Mouse (Mus musculus) lung, embryonic 15.5 days (tissue): ENCODE results near the gene Acp2. TPM values are rescaled to one million over a fixed set of nuclear protein-coding genes. Genes with fewer than 3 reads are reported as not detected.
A peak's percentile ranks its signal among the peaks of the same experiment; 100 is the strongest.
"Not testable (repeated sequence)": the region's sequence is repeated elsewhere in the genome, so short reads cannot be mapped to it uniquely, and the experiment has no call there.

Experiments used
- ATAC-seq: fragments of 200-750 bp; cut with Nextera tagmentation; 2 replicates; pipeline ENCODE4 v1.8.0; 2017; ENCODE audit warnings: moderate number of reproducible peaks, borderline replicate concordance; ENCODE audit not compliant: low FRiP score, low TSS enrichment; ENCODE audit errors: extremely low read depth
- H3K27ac ChIP-seq: fragments of 300-500 bp; sonication (generic); 2 replicates; pipeline ENCODE4 v1.5.1; 2015; ENCODE audit warnings: moderate library complexity, mild to moderate bottlenecking, inconsistent platforms
- H3K27me3 ChIP-seq: fragments of 300-500 bp; sonication (generic); 2 replicates; pipeline ENCODE4 v1.6.1; 2015; ENCODE audit warnings: inconsistent platforms
- H3K36me3 ChIP-seq: fragments of 300-500 bp; sonication (generic); 2 replicates; pipeline ENCODE4 v1.6.1; 2015; ENCODE audit warnings: inconsistent platforms
- H3K4me1 ChIP-seq: fragments of 300-500 bp; sonication (generic); 2 replicates; pipeline ENCODE4 v1.6.1; 2015; ENCODE audit warnings: inconsistent platforms
- H3K4me2 ChIP-seq: fragments of 300-500 bp; sonication (generic); 2 replicates; pipeline ENCODE4 v1.6.1; 2015; ENCODE audit warnings: inconsistent platforms, mild to moderate bottlenecking, moderate library complexity
- H3K4me3 ChIP-seq: fragments of 300-500 bp; sonication (generic); 2 replicates; pipeline ENCODE4 v1.5.1; 2015; ENCODE audit warnings: mild to moderate bottlenecking, inconsistent platforms
- H3K9ac ChIP-seq: fragments of 300-500 bp; sonication (generic); 2 replicates; pipeline ENCODE4 v1.6.1; 2015; ENCODE audit warnings: inconsistent platforms
- H3K9me3 ChIP-seq: fragments of 300-500 bp; sonication (generic); 2 replicates; pipeline ENCODE4 v1.6.1; 2016; ENCODE audit warnings: inconsistent platforms
- WGBS: fragments of 180-500 bp; shearing (Covaris S2); methylation state at CpG from one replicate; pipeline ENCODE4 v1.1.7; 2015; 5-methylcytosine and 5-hydroxymethylcytosine counted together
- polyA plus RNA-seq: library from polyadenylated mRNA; unstranded; fragments of >200 nt; fragmentation: Nextera tagmentation; extraction: Ambion mirVana; gene quantifications from 2 replicates; pipeline ENCODE4 v1.2.1, GENCODE M21; 2015

Gene Acp2
- polyA plus RNA-seq, 1 experiment from 2014 or later: 30.6 TPM

GRCm38 (mm10) chr2:91196577-91197001, 6.1 kb upstream of the Acp2 start:
- 49% methylated on average over 3 of the region's 3 CpGs for WGBS
- no peak for ATAC-seq
- H3K27ac ChIP-seq: peak overlapping the region; percentile 61
- no peak overlapping the region for H3K9ac ChIP-seq
- peaks cover 18% of the 10 kb centered on the region for H3K4me1 ChIP-seq
- no peaks in the 10 kb centered on the region for H3K9me3 ChIP-seq
- H3K4me3 ChIP-seq: no peak overlapping the region
- no peaks in the 10 kb centered on the region for H3K36me3 ChIP-seq
- H3K27me3 ChIP-seq: no peaks in the 10 kb centered on the region
- H3K4me2 ChIP-seq: no peak overlapping the region

- ATAC-seq: no peak
- no peaks in the 10 kb centered on the region for H3K27me3 ChIP-seq
- H3K9me3 ChIP-seq: no peaks in the 10 kb centered on the region
- no peaks in the 10 kb centered on the region for H3K36me3 ChIP-seq
- H3K4me2 ChIP-seq: no peak overlapping the region
- peaks cover 31% of the 10 kb centered on the region for H3K4me1 ChIP-seq
- H3K4me3 ChIP-seq: no peak overlapping the region
- H3K9ac ChIP-seq: no peak overlapping the region
- H3K27ac ChIP-seq: no peak overlapping the region
- 80% methylated on average over 3 of the region's 3 CpGs for WGBS
These were observed 3.8 kb upstream of the Acp2 start for GRCm38 (mm10) chr2:91198888-91199287.

GRCm38 (mm10) chr2:91202972-91203656, 429 bp downstream of the Acp2 start:
- H3K9me3 ChIP-seq: no peaks in the 10 kb centered on the region
- no peaks in the 10 kb centered on the region for H3K27me3 ChIP-seq
- H3K4me2 ChIP-seq: peak overlapping the region; percentile 76
- peak overlapping the region; percentile 70 for H3K9ac ChIP-seq
- 10% methylated on average over 20 of the region's 20 CpGs for WGBS
- no peak; the same call in 1 of the 2 replicates for ATAC-seq
- peaks cover 24% of the 10 kb centered on the region for H3K36me3 ChIP-seq
- peaks cover 21% of the 10 kb centered on the region for H3K4me1 ChIP-seq
- H3K4me3 ChIP-seq: peak overlapping the region; percentile 60
- H3K27ac ChIP-seq: peak overlapping the region; percentile 96

GRCm38 (mm10) chr2:91206254-91206775, 3.6 kb downstream of the Acp2 start:
- H3K27me3 ChIP-seq: no peaks in the 10 kb centered on the region
- no peak overlapping the region for H3K4me3 ChIP-seq
- no peak for ATAC-seq
- H3K4me2 ChIP-seq: no peak overlapping the region
- peaks cover 53% of the 10 kb centered on the region for H3K36me3 ChIP-seq
- H3K27ac ChIP-seq: no peak overlapping the region
- no peaks in the 10 kb centered on the region for H3K9me3 ChIP-seq
- H3K4me1 ChIP-seq: peaks cover 21% of the 10 kb centered on the region
- 82% methylated on average over 9 of the region's 9 CpGs for WGBS
- H3K9ac ChIP-seq: no peak overlapping the region

GRCm38 (mm10) chr2:91213311-91213710, 10.6 kb downstream of the Acp2 start:
- no peak overlapping the region for H3K4me3 ChIP-seq
- no peak overlapping the region for H3K4me2 ChIP-seq
- H3K27ac ChIP-seq: no peak overlapping the region
- no peak for ATAC-seq
- no peaks in the 10 kb centered on the region for H3K9me3 ChIP-seq
- peaks cover 11% of the 10 kb centered on the region for H3K4me1 ChIP-seq
- H3K36me3 ChIP-seq: peaks cover 77% of the 10 kb centered on the region
- no peaks in the 10 kb centered on the region for H3K27me3 ChIP-seq
- no peak overlapping the region for H3K9ac ChIP-seq

- H3K36me3 ChIP-seq: peaks cover 43% of the 10 kb centered on the region
- H3K9ac ChIP-seq: no peak overlapping the region
- H3K4me3 ChIP-seq: no peak overlapping the region
- H3K9me3 ChIP-seq: no peaks in the 10 kb centered on the region
- no peak overlapping the region for H3K27ac ChIP-seq
- H3K27me3 ChIP-seq: no peaks in the 10 kb centered on the region
- no peak overlapping the region for H3K4me2 ChIP-seq
- peaks cover 11% of the 10 kb centered on the region for H3K4me1 ChIP-seq
- no peak; the same call in 1 of the 2 replicates for ATAC-seq
- 43% methylated on average over 4 of the region's 4 CpGs for WGBS
These were observed 14.3 kb downstream of the Acp2 start for GRCm38 (mm10) chr2:91217032-91217431.

- peaks cover 11% of the 10 kb centered on the region for H3K4me1 ChIP-seq
- H3K36me3 ChIP-seq: 0 out of 2 replicates have a peak, but pooled peaks cover 13% of the 10 kb centered on the region
- H3K9ac ChIP-seq: no peak overlapping the region
- H3K9me3 ChIP-seq: no peaks in the 10 kb centered on the region
- 87% methylated on average over 3 of the region's 3 CpGs for WGBS
- no peak overlapping the region for H3K4me2 ChIP-seq
- H3K27ac ChIP-seq: no peak overlapping the region
- no peaks in the 10 kb centered on the region for H3K27me3 ChIP-seq
- no peak for ATAC-seq
- no peak overlapping the region for H3K4me3 ChIP-seq
These were observed 17.8 kb downstream of the Acp2 start for GRCm38 (mm10) chr2:91220501-91220900.

GRCm38 (mm10) chr2:91223614-91224013, 20.9 kb downstream of the Acp2 start:
- H3K4me1 ChIP-seq: no peaks in the 10 kb centered on the region
- no peaks in the 10 kb centered on the region for H3K27me3 ChIP-seq
- no peak for ATAC-seq
- H3K36me3 ChIP-seq: no peaks in the 10 kb centered on the region
- H3K9me3 ChIP-seq: no peaks in the 10 kb centered on the region
- no peak overlapping the region for H3K4me3 ChIP-seq
- 85% methylated on average over 2 of the region's 2 CpGs for WGBS
- H3K27ac ChIP-seq: no peak overlapping the region
- H3K9ac ChIP-seq: no peak overlapping the region
- H3K4me2 ChIP-seq: no peak overlapping the region

GRCm38 (mm10) chr2:91229735-91230134, 27.1 kb downstream of the Acp2 start:
- no peak for ATAC-seq
- H3K27me3 ChIP-seq: no peaks in the 10 kb centered on the region
- H3K27ac ChIP-seq: no peak overlapping the region
- H3K4me2 ChIP-seq: no peak overlapping the region
- WGBS: 78% methylated on average over 2 of the region's 2 CpGs
- H3K9me3 ChIP-seq: no peaks in the 10 kb centered on the region
- H3K9ac ChIP-seq: no peak overlapping the region
- H3K36me3 ChIP-seq: no peaks in the 10 kb centered on the region; the same call in 1 of the 2 replicates
- H3K4me3 ChIP-seq: no peak overlapping the region
- no peaks in the 10 kb centered on the region for H3K4me1 ChIP-seq

- Histone ChIP-seq H3K4me2 (peak within 1 kb of the TSS; percentile 87), H3K27ac (peak within 1 kb of the TSS; percentile 97), H3K4me1 (peaks cover 5% of the 10 kb centered on the region; the same call in 1 of the 2 replicates), H3K36me3 (no peaks in the 10 kb centered on the region; the same call in 1 of the 2 replicates), H3K4me3 (peak within 1 kb of the TSS; percentile 59), H3K9me3 (no peaks in the 10 kb centered on the region), H3K9ac (peak within 1 kb of the TSS; percentile 67), H3K27me3 (no peaks in the 10 kb centered on the region)
- WGBS: under 1% methylated on average over 48 of the region's 48 CpGs
- peak; percentile 100 for ATAC-seq
These were observed 34.2 kb downstream of the Acp2 start, which contains the start of gene Ddb2 for GRCm38 (mm10) chr2:91236601-91237510. Gene Ddb2, minus strand, starts transcription at chr2:91236982.

- H3K4me1 ChIP-seq, H3K9me3 ChIP-seq, H3K36me3 ChIP-seq, H3K27me3 ChIP-seq: not testable (repeated sequence)
- peak overlapping the region; percentile 87 for H3K4me2 ChIP-seq
- H3K9ac ChIP-seq: peak overlapping the region; percentile 45; the same call in 1 of the 2 replicates
- WGBS: 4% methylated on average over 4 of the region's 4 CpGs
- ATAC-seq: peak; percentile 15; the same call in 1 of the 2 replicates
- peak overlapping the region; percentile 59 for H3K4me3 ChIP-seq
- H3K27ac ChIP-seq: peak overlapping the region; percentile 97
These were observed 34.9 kb downstream of the Acp2 start for GRCm38 (mm10) chr2:91237511-91238080.
